Mouse (Mus musculus) T-helper 1 cell (primary cell): ENCODE measurements at regions not wholly inside any gene's neighbourhood (a gene's known extent, or its start where the extent isn't known, plus 50 kb on each side); places are given as distances from the start of the nearest gene placed in this dataset.
"Not testable (repeated sequence)": the region's sequence is repeated elsewhere in the genome, so short reads cannot be mapped to it uniquely, and the experiment has no call there.

Source experiments
- in situ Hi-C: fragments of 300-600 bp; cut with MboI, MseI; formaldehyde crosslinking; loops from one replicate; pipeline ENCODE4 v1.15.1; 2025; ENCODE audit warnings: high pct_unique_total_duplicates

GRCm38 (mm10) chr14:76760509-76761023 lies 203.9 kb upstream of the Serp2 start:
- in situ Hi-C loops = loop anchor here (5.0 kb wide), 1 partner anchor 103 kb away; no protein-coding TSS in a partner anchor

- in situ Hi-C loops = no loop called here
These were observed 202.7 kb upstream of the Serp2 start for GRCm38 (mm10) chr14:76759377-76759776.

- in situ Hi-C loops = no loop called here
These were observed 201.9 kb upstream of the Serp2 start for GRCm38 (mm10) chr14:76758589-76758988.

- in situ Hi-C loops = no loop called here
These were observed 199.1 kb upstream of the Serp2 start for GRCm38 (mm10) chr14:76755591-76756376.

GRCm38 (mm10) chr14:76753734-76754133 lies 197.0 kb upstream of the Serp2 start:
- in situ Hi-C loops = no loop called here

- in situ Hi-C loops = no loop called here
These were observed 192.5 kb upstream of the Serp2 start for GRCm38 (mm10) chr14:76749178-76749577.

GRCm38 (mm10) chr14:76748711-76749110 lies 192.0 kb upstream of the Serp2 start:
- in situ Hi-C loops = no loop called here

GRCm38 (mm10) chr14:76747814-76748213 lies 191.1 kb upstream of the Serp2 start:
- in situ Hi-C loops = no loop called here

GRCm38 (mm10) chr14:76746282-76746681 lies 189.6 kb upstream of the Serp2 start:
- in situ Hi-C loops = no loop called here

GRCm38 (mm10) chr14:76744674-76745433 lies 188.2 kb upstream of the Serp2 start:
- in situ Hi-C loops = no loop called here

- in situ Hi-C loops = no loop called here
These were observed 185.6 kb upstream of the Serp2 start for GRCm38 (mm10) chr14:76742297-76742696.

- in situ Hi-C loops = no loop called here
These were observed 183.3 kb upstream of the Serp2 start for GRCm38 (mm10) chr14:76739836-76740597.

- in situ Hi-C loops = no loop called here
These were observed 179.3 kb upstream of the Serp2 start for GRCm38 (mm10) chr14:76735997-76736396.

GRCm38 (mm10) chr14:76735107-76735506 lies 178.4 kb upstream of the Serp2 start:
- in situ Hi-C loops = no loop called here

- in situ Hi-C loops = no loop called here
These were observed 176.7 kb upstream of the Serp2 start for GRCm38 (mm10) chr14:76733258-76733823.

- in situ Hi-C loops = no loop called here
These were observed 174.7 kb upstream of the Serp2 start for GRCm38 (mm10) chr14:76731096-76731986.

- in situ Hi-C loops = no loop called here
These were observed 169.2 kb upstream of the Serp2 start for GRCm38 (mm10) chr14:76725844-76726243.

GRCm38 (mm10) chr14:76725231-76725630 lies 168.5 kb upstream of the Serp2 start:
- in situ Hi-C loops = not testable (repeated sequence)

- in situ Hi-C loops = no loop called here
These were observed 168.1 kb upstream of the Serp2 start for GRCm38 (mm10) chr14:76724826-76725225.

- in situ Hi-C loops = no loop called here
These were observed 167.7 kb upstream of the Serp2 start for GRCm38 (mm10) chr14:76724395-76724794.
